Mouse (Mus musculus) cerebellum, postnatal 4 days (tissue): ENCODE data around the gene Rbm28.

Experiments used
- DNase-seq, 2 experiments: peaks; one replicate each; pipeline ENCODE4 v3.0.0; 2022; ENCODE audit warnings: low spot score in 2 of 2, mixed read lengths in 1 of 2

Rbm28 gene

DNA sequence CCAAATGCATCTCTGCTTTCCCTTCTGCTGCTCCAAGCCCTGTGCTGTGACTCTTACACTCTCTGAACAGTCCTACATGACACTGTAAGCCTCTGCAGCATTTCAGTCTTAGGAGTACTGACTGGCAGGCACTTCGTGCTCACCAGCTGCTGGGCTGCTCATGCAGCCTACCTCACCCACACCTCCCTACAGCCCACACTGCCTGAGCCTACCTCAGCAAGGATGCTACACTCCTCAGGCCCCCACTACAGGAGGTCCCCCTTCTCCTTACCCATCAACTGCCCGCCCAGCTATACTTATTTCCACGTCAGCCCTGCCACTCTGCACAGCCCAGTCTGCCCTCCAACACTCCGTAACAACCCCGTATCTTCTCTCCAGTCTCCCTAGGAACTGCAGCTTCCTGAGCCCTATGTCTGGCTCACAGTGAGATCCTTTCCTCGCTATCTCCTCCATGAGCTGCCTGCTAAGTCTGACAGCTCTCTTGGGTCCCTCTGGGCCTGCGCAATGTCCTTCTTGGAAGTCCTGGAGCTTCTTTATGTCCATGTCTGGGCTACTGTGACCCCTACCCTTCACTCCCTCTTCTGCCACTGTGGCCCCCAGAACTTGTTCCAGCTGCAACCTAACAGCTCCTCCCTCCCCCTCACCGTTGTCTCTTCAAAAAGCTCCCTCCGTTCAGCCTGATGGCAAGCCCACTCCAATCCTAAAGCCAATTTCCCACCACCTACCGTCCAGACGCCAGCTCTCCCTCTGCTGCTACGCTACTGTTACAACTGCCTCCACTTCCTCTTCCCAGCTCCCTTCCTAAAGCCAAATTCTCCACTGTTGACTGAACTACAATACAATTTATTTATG is 19.1 kb downstream of the Rbm28 start:
- no peak for DNase-seq

DNA sequence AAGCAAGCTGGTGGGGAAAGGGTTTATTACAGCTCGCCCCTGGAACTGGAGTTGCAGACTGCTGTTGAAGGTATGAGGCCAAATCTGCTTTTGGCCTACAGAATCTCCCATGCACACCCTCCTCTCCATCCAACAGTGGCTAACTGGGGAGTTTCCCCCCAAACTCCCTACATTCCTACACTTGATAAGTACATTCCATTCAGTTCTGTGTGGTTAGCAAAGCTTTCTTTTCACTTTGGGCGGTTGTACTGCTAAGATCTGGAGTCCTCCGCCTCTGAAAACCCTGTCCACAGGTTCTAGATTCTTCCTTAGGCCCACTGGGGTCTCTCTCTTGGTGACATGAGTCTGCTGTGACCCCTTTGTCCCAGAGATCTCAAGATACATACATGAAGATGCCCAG is 19.8 kb downstream of the Rbm28 start:
- no peak for DNase-seq

DNA sequence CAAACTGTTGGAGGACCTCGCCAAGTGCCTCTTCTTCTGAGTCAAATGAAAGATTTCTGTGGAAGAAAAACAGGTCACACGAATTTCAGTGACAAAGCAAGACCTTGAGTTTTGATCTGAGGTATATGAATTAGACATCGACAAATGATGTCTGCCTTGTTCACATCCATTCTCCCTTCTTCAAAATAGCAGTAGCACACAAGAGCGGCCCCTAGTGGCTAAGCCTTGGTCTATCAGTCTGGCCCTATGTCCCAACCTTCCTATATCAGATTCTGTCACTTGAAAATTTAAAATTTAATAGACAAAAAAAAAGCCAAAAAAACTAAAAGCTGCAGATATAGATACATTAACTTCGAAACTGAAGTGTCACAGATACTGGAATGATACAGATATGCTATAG is 21.2 kb downstream of the Rbm28 start:
- peak; percentile 68 to 73 for DNase-seq

DNA sequence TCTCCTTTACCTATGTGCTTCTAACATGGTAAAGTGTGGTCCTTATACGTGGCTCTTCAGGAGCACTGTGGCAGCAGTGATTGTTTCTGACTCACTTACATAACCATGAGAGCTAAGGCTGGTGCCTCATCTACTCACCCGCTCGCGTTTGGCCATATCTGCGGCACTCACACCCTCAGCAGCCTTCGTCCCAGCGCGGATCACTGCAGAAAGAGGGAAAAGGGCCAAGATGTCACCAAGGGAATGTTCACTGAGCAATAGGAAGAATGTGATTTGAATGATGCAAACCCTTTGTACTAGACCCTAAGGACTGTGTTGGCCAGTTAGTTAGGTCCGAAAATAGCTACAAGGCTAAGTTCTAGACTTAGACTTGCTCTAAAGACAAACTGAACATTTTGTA is 27.4 kb downstream of the Rbm28 start:
- no peak for DNase-seq

DNA sequence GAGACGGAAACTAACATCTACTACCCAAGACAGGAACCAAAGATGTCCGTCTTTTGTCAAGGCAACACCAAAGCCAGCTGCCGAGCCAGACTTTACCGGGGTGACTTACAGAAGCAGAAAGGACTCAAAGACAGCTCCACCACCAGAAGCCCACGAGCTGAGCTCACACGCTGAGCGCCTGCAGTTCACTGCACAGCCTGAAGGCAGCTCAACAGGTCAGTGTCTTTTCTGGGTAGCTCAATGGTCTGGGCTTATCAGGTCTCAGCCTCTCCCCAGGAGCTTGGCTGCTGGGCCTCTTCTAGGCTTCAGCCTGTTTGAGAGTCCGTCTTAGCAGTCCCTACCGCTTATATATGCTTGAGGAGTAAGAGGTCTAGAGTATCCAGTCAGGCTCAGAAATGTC is 31.7 kb downstream of the Rbm28 start:
- DNase-seq, result no peak

DNA sequence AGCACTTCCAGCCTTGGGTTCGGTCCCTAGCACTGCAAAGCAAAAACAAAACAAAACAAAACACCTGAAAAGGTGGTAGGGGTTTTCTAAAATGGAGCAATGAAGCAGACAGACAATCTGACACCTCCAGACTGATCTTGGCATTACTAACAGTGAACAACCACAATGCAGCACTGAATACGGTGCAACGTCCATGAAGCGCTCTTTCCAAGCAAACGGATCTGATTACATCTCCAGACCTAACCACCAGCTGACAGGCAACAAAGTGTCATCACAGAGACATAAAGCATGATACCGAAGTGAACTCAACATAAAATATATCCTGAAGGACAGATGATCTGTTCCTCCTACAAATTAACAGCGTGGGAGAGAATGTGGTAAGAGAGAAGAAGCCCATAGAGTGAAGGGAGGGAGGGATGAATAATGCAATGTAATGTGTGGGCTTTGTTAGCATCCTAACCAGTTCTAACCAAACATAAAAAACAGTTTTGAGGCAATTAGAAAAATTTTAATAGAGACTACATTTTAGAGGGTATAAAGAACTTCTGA is 37.9 kb downstream of the Rbm28 start:
- no peak for DNase-seq

DNA sequence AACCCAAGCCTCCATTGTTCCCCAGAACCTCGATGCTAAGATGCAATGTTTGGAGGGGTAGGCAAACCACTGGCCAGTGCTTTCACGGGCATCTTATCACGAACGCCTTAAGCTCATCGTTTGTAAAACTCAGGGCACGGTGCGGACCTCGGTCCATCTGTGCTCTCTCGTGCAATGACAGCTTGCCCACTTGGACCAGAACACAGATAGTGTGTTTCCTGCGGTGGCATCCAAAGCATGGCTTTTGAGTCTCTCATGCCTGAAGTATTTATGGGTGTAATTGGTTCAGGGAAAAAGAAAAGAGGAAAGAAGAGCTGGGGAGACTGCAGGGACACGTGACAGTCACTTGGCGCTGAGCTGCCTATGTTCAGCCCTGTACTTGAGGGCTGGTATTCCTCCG is 44.8 kb downstream of the Rbm28 start:
- no peak for DNase-seq

DNA sequence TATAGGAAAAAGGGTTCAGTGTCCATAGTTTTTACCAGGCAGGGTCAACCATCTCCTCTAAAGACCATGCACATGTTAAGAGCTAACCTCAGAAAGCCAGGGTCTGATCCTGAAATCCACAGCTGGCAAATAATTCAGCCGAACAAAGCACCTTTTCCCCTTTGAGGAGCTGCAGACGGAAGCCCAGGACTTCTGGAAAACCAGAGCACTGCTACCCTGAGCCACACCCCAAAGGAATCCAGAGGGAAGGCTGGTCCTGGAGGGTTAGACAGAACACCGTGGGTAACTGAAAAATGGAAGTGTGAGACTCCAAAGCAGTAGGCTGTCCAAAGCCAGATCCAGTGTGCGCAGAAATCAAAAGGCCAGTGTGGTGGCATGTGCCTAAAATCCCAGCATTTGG is 45.8 kb downstream of the Rbm28 start:
- no peak for DNase-seq

DNA sequence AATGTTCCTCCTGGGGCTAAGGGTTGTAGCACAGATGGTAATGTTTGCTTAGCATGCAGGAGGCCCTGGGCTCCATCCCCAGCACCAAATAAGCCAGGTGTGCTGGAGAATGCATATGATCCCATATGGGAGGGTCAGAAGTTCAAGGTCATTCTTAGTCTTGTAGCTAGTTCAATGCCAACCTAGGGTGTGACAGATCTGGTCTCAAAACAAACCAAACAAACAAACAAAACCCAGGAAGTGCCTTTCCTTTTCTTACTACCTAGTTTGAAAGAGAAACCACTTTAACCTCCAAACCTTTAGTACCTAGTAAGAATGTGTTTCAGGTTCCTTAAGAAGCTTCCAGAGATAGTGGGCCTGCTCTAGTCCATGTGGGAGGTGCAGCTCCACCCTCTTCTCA is 46.6 kb downstream of the Rbm28 start:
- DNase-seq, result no peak

DNA sequence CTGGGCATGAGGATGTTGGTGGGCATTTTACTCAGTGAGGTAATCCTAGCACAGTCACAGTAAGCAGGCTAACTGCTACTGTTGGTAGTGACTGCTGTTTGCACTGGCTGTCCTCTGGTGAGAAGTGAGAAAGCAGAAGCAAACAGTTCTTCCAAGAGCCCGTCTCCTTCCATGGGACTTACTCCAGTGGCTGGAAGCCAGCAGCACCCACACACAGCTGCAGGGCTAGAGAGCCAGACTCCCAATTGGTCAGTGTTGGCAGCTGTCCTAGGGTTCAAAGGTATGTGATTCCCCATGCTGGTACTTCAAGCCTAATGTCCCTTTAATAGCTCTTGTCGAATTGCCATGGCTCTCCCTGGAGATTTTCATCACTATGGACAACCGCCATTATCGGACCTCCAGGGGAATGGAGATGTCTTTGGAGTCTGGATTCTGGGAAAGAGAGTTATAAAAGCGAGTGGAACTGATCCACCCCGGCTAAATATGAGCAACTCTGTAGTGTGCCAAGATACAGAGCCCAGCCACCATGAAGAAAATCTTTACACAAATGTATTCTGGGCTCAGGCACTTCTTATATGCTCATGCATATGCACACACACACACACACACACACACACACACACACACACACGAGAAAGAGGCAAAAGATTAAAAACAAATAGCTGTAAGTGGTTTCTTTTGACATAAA is 47.2 kb downstream of the Rbm28 start:
- DNase-seq, result peak in 1 of 2 experiments; percentile 28

DNA sequence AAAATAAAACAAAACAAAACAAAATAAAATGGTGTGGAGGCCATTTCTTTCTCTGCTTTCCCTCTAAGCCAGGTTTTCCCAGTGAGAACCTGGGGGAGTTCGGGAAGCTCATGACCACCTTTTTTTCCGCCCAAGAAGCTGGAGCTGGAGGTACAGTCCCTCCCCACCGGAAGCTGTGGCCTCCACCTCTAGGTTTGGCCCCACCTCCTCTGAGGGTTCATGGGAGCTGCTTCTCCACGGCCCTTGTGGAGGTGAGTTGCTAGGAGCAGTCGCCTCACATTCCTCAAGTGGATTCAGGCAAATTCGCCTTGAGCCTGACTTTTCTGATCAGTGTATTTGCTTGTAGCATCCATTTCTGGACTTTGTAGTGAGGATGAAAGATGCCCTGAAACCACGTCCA is 49.0 kb downstream of the Rbm28 start:
- DNase-seq, result no peak

DNA sequence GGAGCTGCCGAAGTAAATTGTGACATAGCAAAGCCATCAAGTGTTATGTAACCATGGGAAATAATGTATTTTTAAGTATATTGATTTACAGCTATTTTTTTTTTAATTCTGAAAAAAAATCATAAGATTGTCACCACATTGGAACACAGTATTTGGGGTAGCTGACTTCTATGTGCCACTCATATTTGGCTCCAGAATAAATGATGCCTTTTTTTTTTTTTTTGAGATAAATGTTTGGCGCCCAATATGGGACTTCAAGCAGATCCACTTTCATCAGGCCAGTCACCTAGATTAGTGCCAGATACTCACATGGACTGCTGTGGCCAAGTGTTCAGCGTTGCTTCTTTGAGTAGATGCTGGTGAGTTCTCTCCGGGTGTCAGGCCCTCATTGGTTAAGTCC is 53.3 kb downstream of the Rbm28 start:
- DNase-seq, result no peak

DNA sequence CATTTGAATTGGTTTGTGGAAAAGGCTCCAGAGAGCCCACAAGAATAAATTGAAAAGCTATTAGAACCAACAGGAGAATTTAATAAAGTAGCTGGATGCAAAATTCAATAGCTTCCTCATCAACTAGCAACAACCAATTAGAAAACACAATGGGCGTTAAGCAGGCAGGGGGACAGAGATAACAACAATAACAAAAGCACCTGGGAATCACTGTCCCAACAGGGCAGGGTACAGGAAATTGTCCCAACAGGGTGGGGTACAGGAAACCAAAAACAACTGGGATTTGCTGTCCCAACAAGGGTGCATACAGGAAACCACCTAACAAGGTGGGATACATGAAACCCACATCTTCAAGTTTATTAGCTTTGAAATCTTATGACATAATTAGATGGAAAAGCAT is 56.4 kb downstream of the Rbm28 start:
- no peak for DNase-seq

DNA sequence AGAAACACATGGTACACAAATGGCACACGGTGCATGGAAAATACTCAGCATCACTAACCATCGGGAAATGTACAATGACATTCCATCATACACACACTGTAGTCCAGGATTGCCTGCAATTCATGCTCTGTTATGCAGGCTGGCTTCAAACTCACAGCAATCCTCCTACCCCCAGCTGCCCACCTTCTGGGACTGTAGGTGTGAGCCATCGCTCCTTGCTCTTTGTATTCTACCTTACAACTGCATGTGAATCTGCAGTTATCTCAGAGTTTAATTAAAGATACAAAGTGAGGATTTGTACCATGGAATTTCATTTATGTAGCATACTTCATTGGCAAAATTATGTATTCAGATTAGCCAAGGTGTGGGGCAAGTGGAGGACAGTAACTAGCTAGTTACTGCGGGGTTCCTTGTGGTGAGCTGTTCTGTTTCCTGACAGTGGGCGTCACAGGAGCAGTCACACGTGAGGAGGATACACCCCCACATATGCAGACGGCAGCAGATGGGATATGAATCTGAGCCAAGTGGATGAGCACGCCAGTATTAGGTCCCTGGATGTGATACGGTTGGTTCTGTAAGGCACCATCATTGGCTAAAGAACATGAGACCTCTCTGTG is 63.5 kb downstream of the Rbm28 start:
- no peak for DNase-seq

DNA sequence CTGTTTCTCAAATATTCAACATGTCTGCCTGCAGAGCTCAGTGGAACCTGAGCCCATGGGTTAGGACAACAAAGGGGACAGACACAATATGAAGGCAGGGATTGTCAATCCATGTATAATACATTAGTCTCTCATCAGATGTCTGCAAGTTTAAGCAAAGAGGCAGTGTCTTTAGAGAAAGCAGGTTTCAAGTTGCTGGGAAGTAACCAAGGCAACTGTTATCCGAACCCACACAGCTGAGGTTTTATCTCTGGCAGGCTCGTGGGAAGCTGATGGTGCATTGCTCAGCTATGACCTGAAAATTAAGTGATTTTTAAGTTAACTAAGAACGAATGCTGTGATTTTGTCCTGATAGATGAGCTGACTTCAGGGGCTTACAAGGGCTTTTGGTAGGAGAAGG is 64.4 kb downstream of the Rbm28 start:
- DNase-seq, result no peak

DNA sequence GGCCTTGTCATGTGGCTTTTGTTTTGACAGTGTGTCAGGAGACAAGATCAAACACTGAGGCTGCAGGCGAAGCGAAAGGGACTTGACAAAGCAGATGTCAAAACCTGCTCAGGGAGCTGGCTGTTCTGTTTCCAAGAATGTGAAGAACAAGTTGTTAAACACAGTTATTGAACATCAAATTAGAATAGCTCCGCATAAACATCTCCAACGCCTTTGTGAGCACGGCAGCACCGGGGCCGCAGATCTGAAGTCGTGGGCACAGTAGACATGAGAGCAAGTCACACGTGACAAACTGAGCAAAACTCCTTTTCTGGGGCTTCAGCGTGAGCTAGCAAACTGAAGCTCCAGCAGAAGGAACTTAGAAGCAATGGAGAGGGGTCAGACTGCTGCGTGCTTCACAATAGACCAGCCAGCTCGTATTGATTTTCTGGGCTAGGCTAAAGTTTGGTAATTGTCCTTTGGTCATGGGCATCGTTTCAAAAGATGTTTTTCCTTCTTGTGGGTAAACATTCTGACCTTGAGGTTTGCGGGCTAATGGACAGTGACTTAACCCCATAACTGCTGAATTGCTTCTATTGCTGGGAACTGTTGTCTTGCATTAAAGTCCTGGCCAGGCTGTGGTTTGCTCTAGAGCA is 65.2 kb downstream of the Rbm28 start:
- no peak for DNase-seq

DNA sequence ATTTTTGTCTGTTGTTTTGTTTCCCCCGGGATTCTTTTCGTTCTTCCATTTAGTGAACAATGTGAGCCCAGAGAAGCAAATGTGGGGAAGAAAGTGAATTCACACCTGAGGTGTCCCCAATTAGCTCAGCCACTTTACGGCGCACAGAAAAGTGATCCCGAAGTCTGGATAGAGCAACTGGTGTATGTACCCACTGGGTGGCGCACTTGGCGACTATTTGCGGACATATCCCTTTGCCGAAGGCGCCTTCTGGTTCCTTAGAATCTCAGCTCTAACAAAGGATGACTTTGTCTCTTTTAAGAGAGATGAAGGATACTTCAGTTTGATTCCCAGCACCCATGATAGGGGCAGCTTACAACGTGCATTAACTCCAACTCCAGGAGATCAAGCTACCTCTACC is 71.9 kb downstream of the Rbm28 start:
- no peak for DNase-seq

DNA sequence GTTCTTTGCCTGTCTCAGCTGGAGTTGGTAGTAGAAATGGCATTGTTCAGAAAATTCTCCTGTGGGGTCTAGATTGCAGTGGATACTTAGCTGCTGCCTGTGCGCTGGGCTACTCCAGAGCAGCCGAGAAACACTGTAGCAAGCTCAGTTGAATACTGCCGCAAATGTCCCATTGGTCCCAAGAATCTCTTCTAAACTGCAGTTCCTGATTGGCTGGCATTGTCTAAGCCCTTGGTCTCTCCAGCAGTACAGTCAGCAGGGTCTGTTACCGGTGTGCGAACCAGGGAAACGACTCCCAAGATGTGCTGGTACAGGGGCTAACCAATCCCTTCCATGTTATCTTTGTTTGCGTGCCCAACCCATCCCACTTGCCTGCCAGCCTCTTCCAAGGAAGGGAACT is 72.6 kb downstream of the Rbm28 start:
- no peak for DNase-seq

DNA sequence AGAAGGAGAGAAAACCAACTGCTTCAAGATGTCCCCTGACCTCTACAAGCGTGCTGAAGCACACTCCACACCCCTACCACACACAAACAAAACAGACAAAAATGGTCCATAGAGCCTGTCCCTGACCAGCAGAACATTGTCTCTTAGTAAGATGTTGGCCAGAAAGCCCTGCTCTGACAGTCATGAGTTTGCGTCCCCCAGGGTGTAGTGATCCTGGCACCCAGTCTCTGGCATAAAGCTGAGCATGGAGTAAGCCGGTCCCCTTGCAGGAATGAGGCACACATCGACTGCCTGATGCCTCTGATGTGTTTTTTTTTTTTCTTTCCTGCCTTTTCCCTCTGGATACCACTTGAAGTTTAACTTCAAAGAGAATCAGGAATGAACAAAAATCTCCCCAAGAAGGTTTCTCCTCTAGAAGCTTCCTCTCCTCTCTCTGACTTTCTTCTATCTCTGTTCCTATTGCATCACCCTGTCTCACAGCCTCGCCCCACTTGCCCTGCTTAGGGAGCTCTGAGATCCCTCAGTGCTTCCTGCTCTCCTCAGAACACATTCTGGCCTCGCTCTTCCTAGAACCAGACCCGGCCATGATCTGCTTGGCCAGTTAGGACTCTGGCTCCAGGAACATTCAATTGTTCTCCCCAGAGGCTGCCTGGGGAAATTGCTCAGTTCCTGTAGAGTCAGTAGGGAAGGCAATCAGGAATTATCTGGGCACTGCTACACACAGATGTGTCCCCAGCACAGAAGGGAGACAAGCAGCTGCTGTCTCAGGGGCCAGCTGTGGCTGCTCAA is 76.7 kb downstream of the Rbm28 start:
- no peak for DNase-seq

DNA sequence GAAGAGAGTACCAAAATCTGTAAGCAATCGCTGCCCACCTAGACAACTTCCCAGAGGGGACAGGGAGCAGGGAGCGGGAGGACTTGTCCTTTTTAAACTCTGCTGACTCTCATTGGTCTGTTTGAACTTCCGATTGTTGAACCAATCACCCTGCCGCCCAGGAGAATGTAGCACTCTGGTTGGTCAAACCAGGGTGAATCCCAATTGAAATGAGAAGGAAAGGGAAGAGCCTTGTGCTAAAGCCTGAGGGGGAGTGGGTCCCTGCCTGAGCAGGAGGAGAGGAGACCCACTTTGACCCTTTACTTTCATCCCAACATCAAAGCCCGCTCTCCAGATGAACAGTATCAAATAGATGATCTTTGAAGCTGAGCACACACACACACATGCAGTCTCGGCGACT is 80.4 kb downstream of the Rbm28 start:
- no peak for DNase-seq

DNA sequence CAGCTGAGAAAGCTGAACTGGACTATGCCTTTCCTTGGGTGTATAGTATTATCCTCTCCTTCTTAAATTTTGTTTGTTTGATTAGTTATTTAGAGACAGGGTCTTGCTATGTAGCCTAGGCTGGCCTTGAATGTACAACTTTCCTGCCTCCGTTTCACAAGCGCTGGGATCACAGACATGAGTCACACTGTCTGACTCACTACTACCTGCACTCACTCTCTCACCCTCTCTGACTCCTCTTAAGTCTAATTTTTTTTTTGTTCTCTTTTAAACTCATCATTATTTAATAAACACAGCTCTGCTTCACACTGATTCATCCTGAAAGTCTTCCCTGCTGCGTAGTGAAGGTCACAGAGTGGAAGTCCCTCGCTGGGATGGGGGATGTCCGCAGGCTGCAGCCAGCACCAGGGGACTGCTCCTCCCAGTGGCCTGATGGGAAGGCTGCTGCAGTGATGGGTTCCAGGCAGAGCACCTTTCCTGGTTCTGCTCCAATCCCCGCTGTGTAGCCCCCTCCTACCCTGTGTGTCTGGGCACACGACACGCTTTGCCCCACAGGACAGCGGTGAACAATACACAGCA is 81.9 kb downstream of the Rbm28 start:
- no peak for DNase-seq
